In the genomic region with DNA sequence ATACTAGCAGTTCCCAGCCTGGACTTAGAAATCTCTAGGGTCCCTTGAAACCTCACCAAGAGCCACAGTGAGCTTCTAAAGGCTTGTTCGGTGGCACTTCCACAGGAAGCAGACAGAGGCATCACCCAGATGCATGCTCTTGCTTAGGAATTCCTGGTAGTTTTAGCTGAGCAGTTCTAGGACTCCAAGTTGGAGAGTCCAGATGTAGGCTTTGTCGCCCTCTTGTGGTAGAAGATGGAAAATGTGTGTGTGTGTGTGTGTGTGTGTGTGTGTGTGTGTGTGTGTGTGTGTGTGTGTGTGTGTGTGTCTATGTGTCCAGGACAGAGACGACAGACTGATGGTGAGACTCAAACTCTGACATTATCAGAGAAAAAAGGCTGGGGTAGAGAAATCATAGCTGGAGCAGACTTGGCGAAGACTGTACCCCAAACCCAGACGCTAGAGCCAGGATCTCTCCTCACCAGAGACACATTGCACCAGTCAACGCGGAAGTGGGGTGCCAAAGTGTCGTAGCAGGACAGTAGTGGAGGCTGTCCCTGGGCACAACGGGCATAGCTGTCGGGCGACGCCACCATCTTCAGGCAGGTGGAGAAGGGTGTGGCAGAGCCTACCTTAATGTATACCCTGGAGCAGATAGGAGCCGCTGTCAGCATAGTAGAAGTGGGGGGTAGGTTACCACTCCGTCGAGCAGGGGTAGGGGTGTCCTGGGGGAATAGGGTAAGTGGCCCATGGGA, we compare ENCODE assay signal across 8 mouse cellular contexts. TPM values are rescaled to one million over a fixed set of nuclear protein-coding genes. Genes with fewer than 3 reads are reported as not detected.
DNase-seq lines count a peak whose midpoint lies in the region; ATAC-seq and TF ChIP-seq lines count a peak whose summit lies in the region.

No protein-coding gene starts in this region.

- no peak overlapping the region for H3K4me3 ChIP-seq in forebrain, embryonic 10.5 days
- no peak overlapping the region for H3K4me3 ChIP-seq in hindbrain, embryonic 13.5 days
- H3K4me3 ChIP-seq in left cerebral cortex, adult 2 months: no peak overlapping the region
- no peak overlapping the region for H3K4me3 ChIP-seq in midbrain, embryonic 13.5 days (replicated peaks)

- peak; percentile 34; the same call in 1 of the 2 replicates for ATAC-seq in hindbrain, embryonic 13.5 days (ENCODE audit: low FRiP score)
- peak; percentile 43; the same call in 1 of the 2 replicates for ATAC-seq in midbrain, embryonic 13.5 days

- H3K9ac ChIP-seq in hindbrain, embryonic 13.5 days: no peak overlapping the region
- H3K9ac ChIP-seq in midbrain, embryonic 13.5 days (replicated peaks): no peak overlapping the region

- TF ChIP-seq CTCF in left cerebral cortex, adult 2 months (IDR thresholded peaks at IDR 0.05): peak; percentile 62

- H3K27ac ChIP-seq in forebrain, embryonic 10.5 days: no peak overlapping the region
- no peak overlapping the region for H3K27ac ChIP-seq in hindbrain, embryonic 13.5 days
- no peak overlapping the region for H3K27ac ChIP-seq in left cerebral cortex, adult 2 months
- no peak overlapping the region for H3K27ac ChIP-seq in midbrain, embryonic 13.5 days

- intact Hi-C loops in left cerebral cortex, adult 2 months (cut with DNase I): loop anchor here (2.0 kb wide), 1 partner anchor 240 kb away; no protein-coding TSS in a partner anchor

- peaks cover 27% of the 10 kb centered on the region for H3K27me3 ChIP-seq in forebrain, embryonic 10.5 days (ENCODE audit: poor library complexity, severe bottlenecking)
- no peaks in the 10 kb centered on the region for H3K27me3 ChIP-seq in hindbrain, embryonic 13.5 days
- H3K27me3 ChIP-seq in midbrain, embryonic 13.5 days: no peaks in the 10 kb centered on the region

- peaks cover 8% of the 10 kb centered on the region; the same call in 1 of the 2 replicates for H3K4me1 ChIP-seq in forebrain, embryonic 10.5 days
- peaks cover 15% of the 10 kb centered on the region; the same call in 1 of the 2 replicates for H3K4me1 ChIP-seq in hindbrain, embryonic 13.5 days (replicated peaks)
- H3K4me1 ChIP-seq in midbrain, embryonic 13.5 days (replicated peaks): peaks cover 12% of the 10 kb centered on the region

- DNase-seq in ovary, postnatal 36 days (ENCODE audit: low spot score): peak; percentile 51
- no peak for DNase-seq in ovary, adult 18-20 months (ENCODE audit: low spot score)
- DNase-seq in adrenal gland, postnatal 36 days: peak; percentile 64 to 73
- DNase-seq in forebrain, embryonic 10.5 days (ENCODE audit: extremely low spot score, low spot score): peak; percentile 60
- peak; percentile 73 for DNase-seq in left cerebral cortex, adult 2 months (ENCODE audit: extremely low spot score in 1 of 2, low spot score in 2 of 2)
- DNase-seq in testis, postnatal 10 days (ENCODE audit: low spot score): peak; percentile 86

- H3K36me3 ChIP-seq in forebrain, embryonic 10.5 days (replicated peaks): no peaks in the 10 kb centered on the region
- H3K36me3 ChIP-seq in hindbrain, embryonic 13.5 days: no peaks in the 10 kb centered on the region
- H3K36me3 ChIP-seq in midbrain, embryonic 13.5 days: no peaks in the 10 kb centered on the region

- WGBS in forebrain, embryonic 10.5 days: 64% methylated on average over 15 of the region's 15 CpGs
- WGBS in hindbrain, embryonic 13.5 days: 65% methylated on average over 15 of the region's 15 CpGs
- 64% methylated on average over 15 of the region's 15 CpGs for WGBS in midbrain, embryonic 13.5 days

- no peak overlapping the region for H3K4me2 ChIP-seq in hindbrain, embryonic 13.5 days
- no peak overlapping the region for H3K4me2 ChIP-seq in midbrain, embryonic 13.5 days (replicated peaks)

- no peaks in the 10 kb centered on the region for H3K9me3 ChIP-seq in forebrain, embryonic 10.5 days
- H3K9me3 ChIP-seq in hindbrain, embryonic 13.5 days: no peaks in the 10 kb centered on the region
- no peaks in the 10 kb centered on the region for H3K9me3 ChIP-seq in midbrain, embryonic 13.5 days

RNA-seq across cellular contexts. Expression of gene Hils1, which starts 3.0 kb away (rescaled TPM):
- not detected for total RNA-seq in adrenal gland, postnatal 36 days (2021)
- not detected in 2 replicates for polyA plus RNA-seq in forebrain, embryonic 10.5 days (2016; fragmentation: Nextera tagmentation; extraction: Ambion mirVana)
- polyA plus RNA-seq in hindbrain, embryonic 13.5 days (2015; fragmentation: Nextera tagmentation; extraction: Ambion mirVana): not detected in 2 replicates
- not detected for total RNA-seq in left cerebral cortex, adult 2 months (2021)
- not detected in 2 replicates for polyA plus RNA-seq in midbrain, embryonic 13.5 days (2015; fragmentation: Nextera tagmentation; extraction: Ambion mirVana)

RNA-seq across cellular contexts. Expression of gene Sgca, which starts 5.8 kb away (rescaled TPM):
- total RNA-seq in adrenal gland, postnatal 36 days (2021): not detected
- not detected in 2 replicates for polyA plus RNA-seq in forebrain, embryonic 10.5 days (2016; fragmentation: Nextera tagmentation; extraction: Ambion mirVana)
- polyA plus RNA-seq in hindbrain, embryonic 13.5 days (2015; fragmentation: Nextera tagmentation; extraction: Ambion mirVana): 0.23 and 0.52 TPM in 2 replicates
- total RNA-seq in left cerebral cortex, adult 2 months (2021): under 1 TPM in 1 of 2 experiments, not detected in 1; 0.35 TPM
- polyA plus RNA-seq in midbrain, embryonic 13.5 days (2015; fragmentation: Nextera tagmentation; extraction: Ambion mirVana): 0.17 TPM in 1 of 2 replicates, not detected in the other

RNA-seq across cellular contexts. Expression of gene Ppp1r9b, which starts 20.5 kb away (rescaled TPM):
- 100 to 1,000 TPM; 119 to 120 TPM for total RNA-seq in adrenal gland, postnatal 36 days (2021)
- 8.7 and 10.7 TPM in 2 replicates for polyA plus RNA-seq in forebrain, embryonic 10.5 days (2016; fragmentation: Nextera tagmentation; extraction: Ambion mirVana)
- 16.9 and 17.3 TPM in 2 replicates for polyA plus RNA-seq in hindbrain, embryonic 13.5 days (2015; fragmentation: Nextera tagmentation; extraction: Ambion mirVana)
- total RNA-seq in left cerebral cortex, adult 2 months (2021): 100 to 1,000 TPM; 709 to 735 TPM
- 17.4 and 17.8 TPM in 2 replicates for polyA plus RNA-seq in midbrain, embryonic 13.5 days (2015; fragmentation: Nextera tagmentation; extraction: Ambion mirVana)

RNA-seq across cellular contexts. Expression of gene Col1a1, which starts 34.4 kb away (rescaled TPM):
- 100 to 1,000 TPM; 111 to 222 TPM for total RNA-seq in adrenal gland, postnatal 36 days (2021)
- polyA plus RNA-seq in forebrain, embryonic 10.5 days (2016; fragmentation: Nextera tagmentation; extraction: Ambion mirVana): 62.2 and 65.3 TPM in 2 replicates
- polyA plus RNA-seq in hindbrain, embryonic 13.5 days (2015; fragmentation: Nextera tagmentation; extraction: Ambion mirVana): 128 and 217 TPM in 2 replicates
- 10 to 100 TPM; 15.2 to 16.9 TPM for total RNA-seq in left cerebral cortex, adult 2 months (2021)
- polyA plus RNA-seq in midbrain, embryonic 13.5 days (2015; fragmentation: Nextera tagmentation; extraction: Ambion mirVana): 51.5 and 68.9 TPM in 2 replicates

RNA-seq across cellular contexts. Expression of gene Samd14, which starts 39.3 kb away (rescaled TPM):
- total RNA-seq in adrenal gland, postnatal 36 days (2021): 1 to 10 TPM; 3.2 to 3.4 TPM
- polyA plus RNA-seq in forebrain, embryonic 10.5 days (2016; fragmentation: Nextera tagmentation; extraction: Ambion mirVana): 35.8 and 36.7 TPM in 2 replicates
- 132 and 142 TPM in 2 replicates for polyA plus RNA-seq in hindbrain, embryonic 13.5 days (2015; fragmentation: Nextera tagmentation; extraction: Ambion mirVana)
- 10 to 100 TPM; 25.1 to 30.1 TPM for total RNA-seq in left cerebral cortex, adult 2 months (2021)
- 123 and 141 TPM in 2 replicates for polyA plus RNA-seq in midbrain, embryonic 13.5 days (2015; fragmentation: Nextera tagmentation; extraction: Ambion mirVana)
